Mouse (Mus musculus): Measurements from ENCODE around the gene Abhd5. TPM values are rescaled to one million over a fixed set of nuclear protein-coding genes. Genes with fewer than 3 reads are reported as not detected.
"Not testable (repeated sequence)": the region's sequence is repeated elsewhere in the genome, so short reads cannot be mapped to it uniquely, and the experiment has no call there.

The Abhd5 gene
- total RNA-seq (2021), result 10 to 100 TPM; 57.9 to 67.5 TPM

DNA sequence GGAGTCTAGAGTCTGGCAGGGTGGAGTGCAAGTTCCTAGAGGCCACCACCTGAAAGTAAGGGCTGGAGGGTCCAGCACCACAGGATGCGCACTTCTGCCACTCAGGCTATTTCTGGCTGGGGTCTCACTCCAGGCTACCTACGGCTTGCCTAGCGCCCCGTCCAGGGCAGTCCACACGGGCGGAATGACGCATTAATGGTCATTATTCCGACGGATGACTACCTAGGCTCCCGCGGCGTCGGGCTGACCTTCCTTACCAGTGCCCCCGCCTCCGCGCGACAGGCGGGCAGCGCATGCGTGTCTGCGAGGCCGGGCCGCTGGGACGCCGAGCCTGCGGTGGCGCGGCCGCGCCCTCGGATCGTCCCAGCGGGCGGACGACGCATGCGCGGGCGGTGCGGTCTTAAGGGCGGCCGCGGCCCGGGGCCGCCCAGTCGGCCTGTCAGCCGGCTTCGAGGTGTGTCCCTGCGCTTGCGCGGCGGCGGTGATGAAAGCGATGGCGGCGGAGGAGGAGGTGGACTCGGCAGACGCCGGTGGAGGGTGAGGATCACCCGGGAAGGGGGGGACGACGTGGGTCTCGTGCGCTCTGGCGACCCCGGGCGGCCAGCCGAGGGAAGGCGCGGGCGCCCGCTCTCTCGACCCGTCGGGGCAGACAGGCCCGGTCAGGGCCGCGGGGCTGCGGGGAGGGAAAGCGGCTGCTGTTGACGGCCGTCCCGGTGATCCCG is at the start of gene Abhd5:
Gene Abhd5, plus strand, starts transcription at position 306 of the 722 bp plus-strand sequence.
- intact Hi-C loops (cut with DNase I), result loop anchor here (2.0 kb wide), 2 partner anchors 39 to 105 kb away; no protein-coding TSS in a partner anchor
- DNase-seq, result peak; percentile 98 to 99

DNA sequence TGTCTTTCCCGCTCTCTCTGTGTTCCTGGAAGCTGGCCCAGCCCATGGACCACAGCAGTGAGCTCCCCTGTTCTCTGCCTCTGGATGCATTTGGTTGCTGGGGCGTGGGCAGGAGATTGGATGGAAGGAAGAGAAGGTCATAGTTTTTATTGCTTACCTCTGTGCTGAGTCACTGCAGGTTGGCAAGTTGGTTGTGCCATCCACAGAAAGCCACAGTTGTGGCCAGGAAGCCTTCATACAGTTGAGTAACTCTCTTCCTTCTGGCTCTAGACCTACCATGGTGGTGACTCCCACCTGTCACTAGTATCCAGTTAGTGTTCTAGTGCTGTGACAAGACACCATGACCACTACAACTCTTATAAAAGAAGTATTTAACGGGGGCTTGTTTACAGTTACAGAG is 46.1 kb upstream of the Abhd5 start:
- DNase-seq, result no peak
- intact Hi-C loops (cut with DNase I), result no loop called here

DNA sequence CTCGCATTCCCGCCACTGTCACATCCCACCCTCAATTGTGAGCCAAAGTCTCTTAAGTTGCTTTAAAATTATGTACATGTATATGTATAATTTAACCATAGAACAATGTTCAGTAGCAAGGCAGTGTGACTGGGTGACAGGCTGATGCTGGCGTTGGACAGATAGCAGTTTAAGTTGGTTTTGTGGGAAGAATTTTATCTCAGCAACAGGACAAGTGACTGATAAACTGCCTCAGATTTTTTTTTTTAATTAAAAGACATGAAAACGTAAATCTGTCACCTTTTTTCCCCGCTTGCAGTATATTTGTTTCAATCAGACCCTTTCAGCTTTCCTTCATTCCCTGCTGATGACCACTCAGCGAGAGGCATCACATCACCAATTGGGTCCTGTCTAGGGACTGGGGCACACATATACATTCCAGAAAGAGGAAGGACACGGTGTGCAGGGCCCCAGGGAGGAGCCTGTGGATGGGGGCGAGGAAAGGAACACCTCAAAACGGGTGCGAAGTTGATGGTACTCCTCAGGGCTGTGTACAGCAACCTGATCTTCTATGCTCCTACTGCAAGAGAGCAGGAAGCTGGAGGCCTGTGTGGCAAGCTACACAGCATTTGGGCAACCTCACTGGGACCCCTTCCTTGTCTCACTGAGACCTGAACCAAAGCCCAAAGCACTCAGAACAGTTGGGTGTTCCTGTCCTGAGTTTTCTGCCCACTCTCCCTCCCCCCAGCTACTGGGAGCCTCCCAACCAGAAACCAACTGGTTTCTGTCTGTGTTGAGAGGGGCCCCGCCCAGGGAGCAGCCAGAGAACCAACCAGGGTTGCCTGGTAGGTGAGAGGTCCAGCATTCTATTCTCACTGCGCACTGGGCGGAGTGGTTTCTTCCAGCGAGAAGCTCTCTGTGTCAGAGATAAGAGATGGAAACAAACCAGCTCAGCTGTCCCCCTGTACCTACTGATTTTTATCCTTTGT is 42.1 kb upstream of the Abhd5 start:
- peak in 1 of 2 experiments; percentile 13 for DNase-seq
- intact Hi-C loops (cut with DNase I), result no loop called here

DNA sequence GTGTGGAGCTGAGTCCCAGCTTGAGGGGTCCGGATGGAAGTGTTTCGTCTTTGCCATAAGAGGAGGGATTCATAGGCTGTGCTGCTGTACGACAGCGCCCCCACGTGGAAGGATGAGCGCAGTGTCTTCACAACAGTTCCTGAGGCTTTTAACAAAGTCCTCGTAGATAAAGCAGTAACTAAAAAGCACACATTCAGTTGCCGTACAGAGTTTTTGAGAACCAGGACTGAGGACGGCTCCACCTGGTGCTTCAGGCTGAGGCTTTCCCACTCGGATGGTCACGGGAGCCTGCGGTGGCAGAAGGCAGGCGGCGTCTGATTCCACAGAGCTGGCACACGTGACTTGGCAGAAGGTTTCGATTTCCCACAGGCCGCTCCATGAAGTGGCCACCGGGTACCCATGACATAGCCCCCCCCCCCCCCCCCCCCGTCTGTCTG is 40.8 kb upstream of the Abhd5 start:
- peak; percentile 86 for DNase-seq
- intact Hi-C loops (cut with DNase I), result loop anchor here (1.0 to 10.0 kb wide), 2 partner anchors 63 to 296 kb away; no protein-coding TSS in a partner anchor

DNA sequence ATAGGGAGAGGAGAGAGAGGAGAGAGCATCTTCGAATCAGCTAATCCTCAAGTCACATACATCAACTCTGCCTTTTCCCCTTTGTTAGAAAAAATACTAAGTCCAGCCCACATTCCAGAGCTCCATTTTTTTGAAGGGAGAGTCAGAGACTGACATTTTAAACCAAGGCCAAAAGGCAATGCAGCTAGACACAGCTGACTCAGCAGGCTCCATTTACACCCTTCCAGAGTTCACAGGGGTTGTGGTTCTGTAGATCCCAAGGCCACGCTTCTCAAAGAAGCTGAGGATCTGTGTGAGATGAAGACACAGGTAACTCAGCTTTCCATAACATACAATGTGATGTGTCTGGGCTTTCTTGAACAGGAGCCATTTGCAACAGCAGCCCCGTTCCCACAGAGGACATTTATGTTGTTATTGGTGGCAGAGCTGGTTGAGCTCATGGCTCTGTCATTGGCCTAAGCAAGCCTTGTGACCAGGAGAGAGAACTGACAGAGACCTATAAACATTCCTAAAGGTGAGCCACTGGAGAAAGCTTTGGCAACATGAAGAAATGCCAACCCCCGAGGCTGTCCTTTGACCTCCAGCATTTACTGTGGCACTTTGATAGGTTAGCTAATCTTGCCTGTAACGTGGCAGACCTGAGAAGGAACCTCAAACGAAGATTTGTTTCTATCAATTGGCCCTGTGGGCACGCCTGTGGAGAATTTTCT is 40.2 kb upstream of the Abhd5 start:
- DNase-seq, result peak in 1 of 2 experiments; percentile 18
- intact Hi-C loops (cut with DNase I), result loop anchor here (10.0 kb wide), 1 partner anchor 296 kb away; no protein-coding TSS in a partner anchor

DNA sequence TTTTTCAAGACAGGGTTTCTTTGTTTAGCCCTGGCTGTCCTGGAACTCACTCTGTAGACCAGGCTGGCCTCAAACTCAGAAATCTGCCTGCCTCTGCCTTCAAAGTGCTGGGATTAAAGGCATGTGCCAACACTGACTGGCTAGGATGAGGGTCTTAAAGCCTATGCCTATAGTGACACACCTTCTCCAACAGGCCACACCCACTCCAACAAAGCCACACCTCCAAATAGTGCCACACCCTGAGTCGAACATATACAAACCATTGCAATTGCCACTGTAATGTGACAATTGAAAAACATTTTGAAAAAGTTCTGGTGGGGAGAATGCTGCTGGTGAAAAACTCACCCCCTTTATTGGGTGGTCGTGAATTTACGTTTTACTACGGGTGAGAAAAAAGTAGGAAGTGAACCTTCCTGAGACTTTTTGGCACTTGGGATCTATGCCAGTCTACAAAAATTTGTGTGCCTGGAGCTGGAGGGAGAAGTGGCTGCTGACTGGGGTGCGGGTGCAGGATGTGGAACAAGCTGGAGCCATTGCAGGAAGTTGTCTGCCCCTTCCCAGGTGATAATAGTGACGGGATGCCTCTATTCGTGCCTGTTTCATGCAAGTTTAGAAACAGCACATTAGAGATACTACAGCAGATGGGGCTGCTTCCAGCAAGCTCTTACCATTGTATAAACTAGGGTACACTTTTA is 39.0 kb upstream of the Abhd5 start:
- no peak for DNase-seq
- intact Hi-C loops (cut with DNase I), result loop anchor here (2.0 to 10.0 kb wide), 2 partner anchors 38 to 298 kb away; partner anchors contain the start of gene Abhd5

DNA sequence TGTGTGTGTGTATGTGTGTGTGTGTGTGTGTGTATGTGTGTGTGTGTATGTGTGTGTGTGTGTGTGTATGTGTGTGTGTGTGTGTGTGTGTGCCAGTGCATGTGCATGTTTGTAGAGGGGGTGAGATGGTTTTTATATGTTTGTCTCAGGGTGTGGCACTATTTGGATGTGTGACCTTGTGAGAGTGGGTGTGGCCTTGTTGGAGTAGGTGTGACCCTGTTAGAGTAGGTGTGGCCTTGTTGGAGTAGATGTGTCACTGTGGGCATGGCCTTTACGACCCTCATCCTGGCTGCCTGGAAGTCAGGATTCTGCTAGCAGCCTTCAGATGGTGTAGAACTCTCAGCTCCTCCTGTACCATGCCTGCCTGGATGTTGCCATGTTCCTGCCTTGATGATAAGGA is 38.3 kb upstream of the Abhd5 start:
- DNase-seq, result not testable (repeated sequence)
- intact Hi-C loops (cut with DNase I), result loop anchor here (2.0 to 10.0 kb wide), 2 partner anchors 38 to 298 kb away; partner anchors contain the start of gene Abhd5

DNA sequence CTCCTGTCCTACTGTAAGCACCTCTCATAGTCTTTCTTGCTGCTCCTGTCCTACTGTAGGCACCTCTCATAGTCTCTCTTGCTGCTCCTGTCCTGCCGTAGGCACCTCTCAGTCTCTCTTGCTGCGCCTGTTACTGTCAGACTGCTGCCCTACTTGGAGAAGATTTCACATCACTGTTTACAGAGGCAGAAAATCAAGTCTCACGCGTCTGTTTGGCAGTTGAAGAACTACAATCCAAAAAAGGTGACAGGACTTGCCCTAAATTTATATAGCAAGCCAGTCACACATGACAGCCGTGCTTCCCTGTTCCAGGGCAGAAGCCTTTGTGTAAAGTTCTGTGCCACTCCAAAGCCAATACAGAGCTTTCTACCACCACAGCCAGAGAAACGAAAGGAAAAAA is 37.0 kb upstream of the Abhd5 start:
- intact Hi-C loops (cut with DNase I), result loop anchor here (10.0 kb wide), 1 partner anchor 300 kb away; no protein-coding TSS in a partner anchor
- DNase-seq, result no peak

DNA sequence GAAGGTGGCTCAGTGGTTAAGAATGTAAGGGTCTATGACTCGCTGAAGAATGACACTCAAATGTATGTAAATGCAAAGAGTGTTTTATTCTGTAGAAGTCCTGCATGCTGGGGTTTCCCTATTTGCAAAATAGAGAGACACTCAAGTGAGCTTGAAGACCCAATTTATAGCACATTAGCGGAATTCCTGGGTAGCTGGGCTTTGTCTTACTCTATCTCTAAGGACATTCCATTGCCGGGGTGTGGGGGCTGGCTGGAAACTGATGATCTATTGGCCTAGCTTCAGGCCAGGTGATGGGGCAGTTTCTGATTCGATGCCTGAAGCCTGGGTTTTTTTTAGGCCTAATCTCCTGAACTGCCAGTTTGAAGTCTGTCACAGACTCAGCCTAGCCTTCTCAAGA is 36.5 kb upstream of the Abhd5 start:
- intact Hi-C loops (cut with DNase I), result loop anchor here (10.0 kb wide), 1 partner anchor 300 kb away; no protein-coding TSS in a partner anchor
- no peak for DNase-seq

DNA sequence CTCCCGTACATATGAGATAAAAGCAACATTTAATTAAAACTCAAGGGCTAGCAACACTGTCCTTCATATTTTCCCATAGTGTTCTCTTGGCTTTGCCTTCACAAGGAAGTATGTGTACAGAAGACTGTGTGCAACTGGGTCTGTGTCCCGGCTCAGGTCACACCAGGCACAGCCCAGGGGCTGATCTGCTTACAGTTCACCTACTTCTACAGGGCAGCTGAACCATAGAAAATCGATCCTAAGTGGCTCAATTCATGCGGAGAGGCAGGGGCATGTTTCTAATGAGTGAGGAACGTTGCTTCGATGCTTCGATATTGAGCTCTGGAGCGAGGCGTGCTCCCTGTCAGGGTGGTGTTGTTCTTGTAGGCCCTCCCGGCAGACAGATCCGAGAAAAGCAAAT is 35.9 kb upstream of the Abhd5 start:
- intact Hi-C loops (cut with DNase I), result loop anchor here (10.0 kb wide), 1 partner anchor 301 kb away; no protein-coding TSS in a partner anchor
- DNase-seq, result no peak

DNA sequence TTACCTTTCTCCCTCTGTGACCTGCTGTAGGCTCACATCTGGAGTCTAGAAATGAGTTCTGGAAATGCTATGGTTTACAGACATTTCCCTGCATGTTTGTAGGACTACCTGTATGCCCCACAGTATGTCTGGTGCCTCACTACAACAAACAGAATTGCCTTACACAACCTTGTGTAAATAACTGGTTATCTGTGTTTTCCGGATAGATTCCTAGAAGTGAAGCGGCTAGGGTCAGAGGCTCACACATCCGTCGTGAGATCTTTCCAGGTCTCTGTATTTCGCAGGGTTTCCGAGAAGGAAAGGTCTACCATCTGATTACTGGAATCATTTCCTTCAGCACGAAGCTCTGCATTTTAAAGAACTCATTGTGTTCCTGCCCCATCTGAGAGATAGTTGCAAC is 34.8 kb upstream of the Abhd5 start:
- no peak for DNase-seq
- intact Hi-C loops (cut with DNase I), result loop anchor here (10.0 kb wide), 1 partner anchor 302 kb away; no protein-coding TSS in a partner anchor

DNA sequence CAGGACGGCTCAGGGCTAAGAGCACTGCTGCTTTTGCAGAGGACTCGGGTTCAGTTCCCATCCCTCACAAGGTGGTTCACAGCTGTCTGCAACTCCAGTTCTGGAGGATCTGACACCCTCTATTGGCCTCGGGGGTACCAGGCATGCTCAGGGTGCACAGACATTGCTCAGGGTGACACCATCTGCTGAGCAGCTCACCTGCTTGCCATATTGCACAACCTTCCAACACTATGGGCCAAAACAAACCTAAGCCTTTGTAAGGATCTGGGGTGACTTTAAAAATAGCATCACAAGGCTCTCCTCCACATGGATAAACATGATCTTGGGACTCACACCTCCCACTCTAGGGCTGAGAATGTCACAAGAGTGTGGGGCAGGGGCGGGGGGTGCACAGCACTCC is 30.8 kb upstream of the Abhd5 start:
- intact Hi-C loops (cut with DNase I), result no loop called here
- no peak for DNase-seq

DNA sequence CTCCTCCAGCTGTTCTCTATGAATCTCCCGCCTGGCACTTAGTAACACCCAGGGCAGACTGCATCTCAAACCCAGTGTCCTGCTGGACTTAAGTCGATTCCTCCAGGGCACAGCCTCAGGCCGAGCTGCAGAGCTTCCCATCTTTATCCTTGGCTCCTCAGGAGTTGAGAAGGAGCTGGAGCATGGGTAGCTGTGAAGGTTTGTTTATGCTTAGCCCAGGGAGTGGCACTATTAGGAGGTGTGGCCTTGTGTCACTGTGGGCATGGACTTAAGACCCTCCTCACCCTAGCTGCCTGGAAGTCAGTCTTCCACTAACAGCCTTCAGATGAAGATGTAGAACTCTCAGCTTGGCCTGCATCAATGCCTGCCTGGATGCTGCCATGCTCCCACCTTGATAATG is 29.1 kb upstream of the Abhd5 start:
- intact Hi-C loops (cut with DNase I), result no loop called here
- no peak for DNase-seq

DNA sequence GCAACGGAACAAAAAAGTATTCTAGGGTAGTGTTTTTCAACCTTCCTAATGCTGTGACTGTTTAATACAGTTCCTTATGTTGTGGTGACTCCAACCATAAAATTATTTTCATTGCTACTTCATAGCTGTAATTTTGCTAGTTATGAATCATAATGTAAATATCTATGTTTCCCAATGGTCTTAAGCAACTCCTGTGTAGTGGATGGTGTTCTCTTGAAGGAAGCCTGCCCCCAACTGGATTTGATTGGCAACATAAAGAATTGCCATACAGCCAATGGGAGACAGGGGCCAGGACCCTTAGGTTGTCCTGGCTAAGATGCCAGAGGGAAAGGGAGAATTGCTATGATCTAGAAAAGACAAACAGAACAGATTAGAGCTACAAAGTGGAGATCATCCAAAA is 25.4 kb upstream of the Abhd5 start:
- intact Hi-C loops (cut with DNase I), result no loop called here
- no peak for DNase-seq

DNA sequence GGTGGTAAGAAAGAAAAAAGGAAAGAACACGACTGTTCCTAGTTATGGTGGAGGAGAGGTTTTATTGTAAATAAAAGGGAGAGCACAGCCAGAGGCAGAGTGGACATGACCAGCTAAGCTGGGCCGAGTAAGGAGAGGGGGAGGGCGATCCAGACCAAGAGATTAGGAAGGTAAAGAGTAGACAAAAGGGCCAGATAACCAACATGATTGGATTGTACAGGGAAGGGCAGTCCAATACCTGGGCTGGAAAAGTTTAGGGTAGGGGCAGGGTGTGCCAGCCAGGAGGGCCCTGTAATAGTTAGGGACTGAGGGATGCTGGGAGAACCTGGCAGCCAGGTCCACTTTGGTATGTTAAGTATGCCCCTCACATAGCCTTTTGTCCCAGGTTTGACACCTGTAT is 23.2 kb upstream of the Abhd5 start:
- intact Hi-C loops (cut with DNase I), result no loop called here
- DNase-seq, result no peak

DNA sequence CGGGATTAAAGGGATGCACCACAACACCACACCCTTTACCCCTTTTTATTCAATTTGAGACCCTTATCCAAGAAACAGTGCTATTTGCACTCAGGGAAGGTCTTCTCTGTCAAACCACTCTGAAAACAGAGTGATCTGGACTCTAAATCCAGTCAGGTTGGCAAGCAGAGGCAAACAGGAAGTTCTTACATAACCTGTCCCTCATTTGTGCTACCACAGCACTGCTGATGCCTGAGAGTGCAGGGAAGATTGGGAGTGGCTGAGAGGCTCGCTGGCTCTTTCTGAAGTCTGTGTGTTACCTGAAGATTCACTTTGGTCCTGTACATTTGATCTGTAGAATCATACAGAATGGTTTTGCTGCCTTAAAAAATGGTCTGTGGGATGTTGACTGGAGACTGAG is 14.7 kb upstream of the Abhd5 start:
- intact Hi-C loops (cut with DNase I), result no loop called here
- no peak for DNase-seq

DNA sequence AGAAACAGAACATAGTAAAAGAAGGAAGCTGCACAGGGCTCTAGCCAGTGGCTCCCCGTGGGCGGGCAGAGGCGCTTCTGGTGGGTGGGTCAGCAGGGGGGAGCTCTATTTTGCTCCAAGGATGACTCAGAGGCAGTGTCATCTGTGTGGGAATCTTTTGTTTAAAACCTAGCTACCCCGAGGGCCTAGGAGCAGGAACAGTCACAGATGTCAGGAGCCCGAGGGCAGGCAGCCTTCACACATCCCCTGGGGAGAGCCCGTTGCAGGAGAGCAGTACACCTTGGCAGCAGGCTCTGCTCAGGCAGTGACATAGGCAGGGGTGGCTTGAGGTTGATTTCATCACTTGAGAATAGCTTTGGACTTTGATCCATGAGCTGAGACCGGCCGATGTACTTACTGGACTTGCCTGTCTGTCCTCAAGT is 13.9 kb upstream of the Abhd5 start:
- intact Hi-C loops (cut with DNase I), result no loop called here
- DNase-seq, result no peak

DNA sequence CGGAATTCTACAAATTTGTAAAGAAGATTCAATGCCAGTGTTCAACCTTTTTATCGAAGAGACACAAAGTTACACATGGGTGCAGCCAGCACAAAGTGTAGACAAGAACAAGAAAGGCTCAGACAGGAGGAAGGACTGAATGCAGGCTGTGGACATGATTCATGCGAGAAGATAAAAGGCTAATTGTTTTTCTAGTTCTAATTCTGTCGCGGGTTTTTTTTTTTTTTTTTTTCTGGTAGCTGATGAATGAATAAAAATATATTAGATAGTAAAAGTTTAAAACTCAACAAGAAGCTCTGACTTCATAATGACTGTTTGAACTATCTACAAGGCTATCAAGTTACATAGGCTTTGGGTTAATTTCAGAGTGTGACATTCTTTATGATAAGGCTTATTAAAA is 11.4 kb upstream of the Abhd5 start:
- intact Hi-C loops (cut with DNase I), result no loop called here

DNA sequence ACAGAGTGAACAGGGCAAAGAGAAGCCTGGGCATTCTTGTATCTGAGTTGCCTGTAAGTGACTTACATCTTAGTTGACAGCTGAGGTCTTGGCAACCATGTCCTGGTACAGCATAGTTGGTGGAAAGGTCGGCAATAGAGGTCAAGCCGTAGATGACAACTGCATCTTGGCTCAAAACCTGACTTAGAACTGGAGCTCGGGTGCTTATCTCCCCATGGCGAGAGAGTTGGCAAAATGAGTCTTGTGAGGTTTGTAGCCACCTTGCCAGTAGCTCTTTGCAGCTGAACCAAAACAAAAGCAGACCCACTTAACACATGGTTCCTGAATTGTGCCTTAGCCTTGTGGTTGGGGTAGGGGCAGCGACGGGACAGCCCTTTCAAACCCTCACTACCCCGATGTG is 8.0 kb upstream of the Abhd5 start:
- intact Hi-C loops (cut with DNase I), result no loop called here
- DNase-seq, result no peak

More for the DNA sequence above, 11.4 kb upstream of the Abhd5 start:
- DNase-seq, result no peak

DNA sequence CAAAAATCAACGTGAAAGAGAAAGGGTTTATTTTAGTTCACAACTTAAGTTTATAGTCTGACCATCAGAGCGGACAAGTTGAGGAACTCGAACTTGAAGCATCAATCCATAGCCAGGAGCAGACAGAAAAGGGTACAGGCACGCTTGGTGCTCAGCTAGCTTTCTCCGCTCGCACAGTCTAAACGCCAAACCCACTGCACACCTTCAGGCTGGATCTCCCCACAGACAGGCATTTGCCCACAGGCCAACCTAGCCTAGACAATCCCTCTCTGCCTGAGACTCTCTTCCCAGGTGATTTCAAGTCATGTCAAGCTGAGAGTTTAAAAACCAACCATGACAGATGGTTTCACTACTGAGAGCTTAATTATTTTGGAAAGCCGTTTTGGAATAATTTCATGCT is 6.8 kb upstream of the Abhd5 start:
- intact Hi-C loops (cut with DNase I), result no loop called here
- no peak for DNase-seq

Measured in heart, postnatal 36 days (tissue).